Mouse (Mus musculus): Measurements from ENCODE around the gene Itfg2. TPM values are rescaled to one million over a fixed set of nuclear protein-coding genes. Genes with fewer than 3 reads are reported as not detected.

Gene Itfg2
- polyA plus RNA-seq, 1 experiment from 2014 or later, result 43.0 TPM

DNA sequence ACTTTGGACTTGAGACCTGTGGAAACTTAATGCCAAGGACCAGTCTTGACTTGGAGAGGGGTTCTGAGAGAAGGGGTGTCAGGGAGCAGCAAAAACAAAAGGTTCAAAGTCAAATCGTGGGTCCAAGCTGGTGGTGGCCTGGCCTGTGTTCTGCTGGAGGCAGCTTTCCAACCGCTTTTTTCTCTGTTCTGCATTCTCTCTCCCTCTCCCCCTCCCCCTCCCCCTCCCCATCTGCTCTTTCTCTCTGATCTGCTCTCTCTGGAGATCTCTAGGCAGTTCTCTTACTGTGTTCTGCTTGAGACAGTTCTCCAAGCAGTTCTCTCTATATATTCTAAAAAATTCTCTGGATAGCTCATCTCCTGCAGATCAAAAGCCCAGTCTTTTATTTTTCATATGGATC, 35.6 kb upstream of the Itfg2 start:
- Histone ChIP-seq H3K4me2 (ENCODE audit: low read length) (no peak overlapping the region), H3K4me1 (replicated peaks; ENCODE audit: control insufficient read depth, insufficient read depth, low read length) (no peaks in the 10 kb centered on the region), H3K27me3 (replicated peaks; ENCODE audit: control insufficient read depth, insufficient read depth, low read length) (no peaks in the 10 kb centered on the region), H3K4me3 (replicated peaks; ENCODE audit: low read length) (no peak overlapping the region), H3K27ac (ENCODE audit: low read length) (no peak overlapping the region), H3K36me3 (ENCODE audit: control insufficient read depth, insufficient read depth) (no peaks in the 10 kb centered on the region), H3K9me3 (ENCODE audit: control insufficient read depth, low read length) (no peaks in the 10 kb centered on the region), H3K9ac (replicated peaks; ENCODE audit: low read depth, low read length) (no peak overlapping the region)
- 35% methylated on average over 2 of the region's 2 CpGs for WGBS
- no peak for ATAC-seq

DNA sequence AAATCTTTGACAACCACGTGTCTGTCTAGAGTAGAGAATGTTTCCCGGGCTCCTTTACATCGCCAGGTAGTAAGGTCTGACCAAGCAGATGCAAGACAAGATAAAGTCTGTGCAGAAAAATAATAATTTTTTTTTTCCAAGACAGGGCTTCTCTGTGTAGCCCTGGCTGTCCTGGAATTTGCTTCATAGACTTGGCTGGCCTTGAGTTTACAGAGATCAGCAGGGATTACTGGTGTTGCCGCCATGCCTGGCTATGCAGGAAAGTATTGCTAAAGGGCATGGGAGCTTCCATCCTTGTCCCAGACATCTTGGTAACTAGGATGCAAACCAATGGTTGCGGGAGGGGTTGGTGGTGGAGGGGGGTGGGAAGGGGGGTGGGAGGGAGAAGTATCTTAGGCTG, 32.5 kb upstream of the Itfg2 start:
- Histone ChIP-seq H3K4me1 (replicated peaks; ENCODE audit: control insufficient read depth, insufficient read depth, low read length) (no peaks in the 10 kb centered on the region), H3K27me3 (replicated peaks; ENCODE audit: control insufficient read depth, insufficient read depth, low read length) (no peaks in the 10 kb centered on the region), H3K36me3 (ENCODE audit: control insufficient read depth, insufficient read depth) (no peaks in the 10 kb centered on the region), H3K9me3 (ENCODE audit: control insufficient read depth, low read length) (no peaks in the 10 kb centered on the region), H3K9ac (replicated peaks; ENCODE audit: low read depth, low read length) (no peak overlapping the region), H3K4me2 (ENCODE audit: low read length) (no peak overlapping the region), H3K4me3 (replicated peaks; ENCODE audit: low read length) (no peak overlapping the region), H3K27ac (ENCODE audit: low read length) (no peak overlapping the region)
- 89% methylated on average over 5 of the region's 5 CpGs for WGBS
- no peak for ATAC-seq

DNA sequence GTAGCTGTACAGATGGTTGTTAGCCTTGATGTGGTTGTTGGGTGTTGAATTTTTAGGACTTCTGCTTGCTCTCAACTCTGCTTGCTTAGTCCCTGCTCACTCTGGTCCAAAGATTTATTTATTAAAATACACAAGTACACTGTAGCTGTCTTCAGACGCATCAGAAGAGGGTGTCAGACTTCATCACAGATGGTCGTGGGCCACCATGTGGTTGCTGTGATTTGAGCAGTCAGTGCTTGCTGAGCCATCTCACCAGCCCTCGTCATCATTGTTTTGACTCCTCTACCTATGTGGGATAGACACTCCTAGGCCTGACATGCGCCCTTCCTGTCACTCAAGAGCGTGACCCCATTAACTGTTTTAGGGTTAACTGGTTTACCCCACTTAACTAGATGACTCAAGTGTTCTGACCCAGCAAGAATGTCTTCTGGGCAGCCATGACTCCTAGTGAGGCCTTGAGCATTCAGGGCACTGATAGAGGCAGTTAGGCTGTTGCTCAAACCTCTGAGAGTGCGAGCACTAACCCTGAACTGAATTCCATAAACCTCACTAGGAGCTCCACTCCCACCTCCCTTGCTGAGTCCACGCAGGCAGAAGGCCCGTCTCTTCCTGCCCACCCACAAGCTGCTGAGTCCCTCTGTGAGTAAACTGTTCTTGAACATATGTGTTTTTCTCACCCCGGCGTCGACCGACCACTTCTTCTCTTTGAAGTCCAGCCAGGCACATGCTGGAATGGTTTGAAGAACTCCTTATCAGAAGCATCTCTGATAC, 31.3 kb upstream of the Itfg2 start:
- no peaks in the 10 kb centered on the region for H3K27me3 ChIP-seq (replicated peaks; ENCODE audit: control insufficient read depth, insufficient read depth, low read length)
- H3K4me1 ChIP-seq (replicated peaks; ENCODE audit: control insufficient read depth, insufficient read depth, low read length), result no peaks in the 10 kb centered on the region
- H3K4me3 ChIP-seq (replicated peaks; ENCODE audit: low read length), result no peak overlapping the region
- H3K36me3 ChIP-seq (ENCODE audit: control insufficient read depth, insufficient read depth), result no peaks in the 10 kb centered on the region
- H3K27ac ChIP-seq (ENCODE audit: low read length), result no peak overlapping the region
- 80% methylated on average over 12 of the region's 12 CpGs for WGBS
- H3K9me3 ChIP-seq (ENCODE audit: control insufficient read depth, low read length), result no peaks in the 10 kb centered on the region
- H3K4me2 ChIP-seq (ENCODE audit: low read length), result no peak overlapping the region
- no peak for ATAC-seq
- H3K9ac ChIP-seq (replicated peaks; ENCODE audit: low read depth, low read length), result no peak overlapping the region

DNA sequence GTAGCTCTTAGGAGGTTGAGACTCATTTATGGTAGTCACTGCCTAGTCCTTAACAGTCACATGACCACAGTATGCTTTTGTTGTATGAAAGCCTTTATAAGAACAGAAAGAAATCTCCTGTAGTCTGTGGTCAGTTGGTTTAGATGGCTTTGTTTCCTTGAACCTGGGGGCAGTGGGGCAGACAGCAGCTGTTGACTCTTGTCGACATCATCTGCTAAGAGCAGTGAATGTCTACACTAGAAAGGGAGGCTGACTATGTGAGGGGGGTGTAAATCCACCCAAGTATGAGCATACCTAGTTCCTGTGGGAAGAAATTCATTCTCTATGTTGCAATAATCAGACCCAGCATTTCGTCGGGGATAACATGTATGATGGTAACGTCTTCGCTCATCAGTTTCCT, 22.3 kb upstream of the Itfg2 start:
- Histone ChIP-seq H3K9me3 (ENCODE audit: control insufficient read depth, low read length) (no peaks in the 10 kb centered on the region), H3K36me3 (ENCODE audit: control insufficient read depth, insufficient read depth) (no peaks in the 10 kb centered on the region), H3K4me1 (replicated peaks; ENCODE audit: control insufficient read depth, insufficient read depth, low read length) (peaks cover 8% of the 10 kb centered on the region), H3K27ac (ENCODE audit: low read length) (no peak overlapping the region), H3K27me3 (replicated peaks; ENCODE audit: control insufficient read depth, insufficient read depth, low read length) (no peaks in the 10 kb centered on the region), H3K9ac (replicated peaks; ENCODE audit: low read depth, low read length) (no peak overlapping the region), H3K4me2 (ENCODE audit: low read length) (no peak overlapping the region), H3K4me3 (replicated peaks; ENCODE audit: low read length) (no peak overlapping the region)
- 98% methylated on average over 5 of the region's 5 CpGs for WGBS
- ATAC-seq, result no peak

DNA sequence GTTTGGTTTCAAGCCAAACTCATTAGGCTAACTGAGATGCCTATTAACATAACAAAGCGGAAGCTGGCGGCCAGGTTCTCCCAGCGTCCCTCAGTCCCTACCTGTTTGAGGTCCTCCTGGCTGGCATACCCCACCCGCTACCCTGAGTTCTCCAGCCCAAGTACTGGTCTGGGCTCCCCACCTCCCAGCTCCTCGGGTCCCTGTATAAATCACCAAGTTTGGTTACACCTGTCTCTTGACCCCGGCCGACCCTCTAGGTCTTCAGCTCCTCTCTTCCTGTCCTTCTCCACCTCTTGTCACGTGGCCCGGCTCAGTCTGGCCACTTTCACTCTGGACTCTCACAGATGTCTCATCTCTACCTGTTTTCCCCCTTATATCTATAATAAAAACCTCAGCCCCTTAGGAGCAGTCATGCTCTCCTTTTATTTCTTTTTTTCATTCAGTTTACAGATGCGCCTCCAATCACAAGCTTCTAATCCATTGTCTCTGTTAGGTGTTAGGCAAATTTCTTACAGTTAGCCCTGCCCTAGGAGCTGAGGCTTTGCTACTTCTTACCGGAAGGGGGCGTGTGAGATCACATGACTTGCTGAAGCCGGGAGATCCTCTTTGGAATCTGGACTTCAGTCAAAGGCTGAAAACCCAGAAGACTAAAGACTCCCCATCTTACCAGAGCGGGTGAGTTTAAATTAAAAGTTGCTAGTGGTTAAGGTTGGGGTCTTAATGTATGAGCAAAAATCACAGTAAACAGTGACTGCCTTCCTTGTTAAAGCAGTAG, 21.2 kb upstream of the Itfg2 start:
- Histone ChIP-seq H3K4me3 (replicated peaks; ENCODE audit: low read length) (no peak overlapping the region), H3K9ac (replicated peaks; ENCODE audit: low read depth, low read length) (no peak overlapping the region)

DNA sequence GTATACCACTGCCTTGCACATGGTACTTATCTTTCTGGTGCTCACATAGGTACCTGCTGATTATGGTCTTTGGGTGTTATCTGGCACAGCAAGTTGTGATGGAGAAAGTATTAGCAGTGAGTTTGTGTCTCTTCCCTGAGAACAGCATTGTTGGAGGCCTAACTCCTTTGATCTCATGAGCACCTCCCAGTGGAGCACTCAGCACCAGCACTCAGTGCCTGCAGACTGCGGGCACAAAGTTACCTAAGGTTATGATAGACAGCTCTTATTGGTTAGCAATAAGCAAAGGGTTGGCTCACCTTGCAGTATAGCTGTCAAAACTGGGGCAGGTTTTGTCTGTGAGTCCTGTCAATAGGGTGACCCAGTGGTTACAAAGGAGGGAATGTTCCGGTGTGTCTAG, 15.5 kb upstream of the Itfg2 start:
- 91% methylated on average over 2 of the region's 2 CpGs for WGBS
- no peak overlapping the region for H3K4me3 ChIP-seq (replicated peaks; ENCODE audit: low read length)
- ATAC-seq, result no peak

More for the DNA sequence above, 21.2 kb upstream of the Itfg2 start:
- Histone ChIP-seq H3K27ac (ENCODE audit: low read length) (no peak overlapping the region), H3K36me3 (ENCODE audit: control insufficient read depth, insufficient read depth) (no peaks in the 10 kb centered on the region), H3K27me3 (replicated peaks; ENCODE audit: control insufficient read depth, insufficient read depth, low read length) (no peaks in the 10 kb centered on the region), H3K9me3 (ENCODE audit: control insufficient read depth, low read length) (no peaks in the 10 kb centered on the region), H3K4me1 (replicated peaks; ENCODE audit: control insufficient read depth, insufficient read depth, low read length) (peaks cover 8% of the 10 kb centered on the region), H3K4me2 (ENCODE audit: low read length) (peak overlapping the region; percentile 37)
- peak; percentile 77 for ATAC-seq
- WGBS, result 9% methylated on average over 14 of the region's 14 CpGs

DNA sequence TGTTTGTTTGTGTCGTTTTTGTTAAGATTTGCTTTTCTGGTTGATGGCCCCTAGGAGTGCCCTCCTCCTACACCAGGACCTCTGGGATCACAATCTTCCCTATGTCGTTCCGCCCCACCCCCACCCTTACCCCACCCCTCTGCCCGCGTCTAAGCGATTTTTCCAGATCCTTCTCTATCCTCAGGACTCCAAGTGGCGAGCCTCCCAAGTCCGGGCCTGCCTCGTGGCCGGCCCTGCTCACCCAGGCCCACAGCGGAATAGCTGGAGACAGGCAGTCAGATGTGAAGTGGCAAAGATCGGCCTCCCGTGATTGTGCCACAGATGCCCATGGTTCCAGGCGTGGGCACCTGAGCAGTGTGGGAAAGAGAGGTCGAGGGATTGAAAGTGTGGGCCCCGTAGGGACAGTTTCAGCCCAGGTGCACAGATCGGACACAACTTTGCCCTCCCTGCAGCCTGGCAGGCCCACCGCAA, 14.2 kb upstream of the Itfg2 start:
- peaks cover 16% of the 10 kb centered on the region for H3K4me1 ChIP-seq (replicated peaks; ENCODE audit: control insufficient read depth, insufficient read depth, low read length)
- WGBS, result 30% methylated on average over 18 of the region's 18 CpGs
- H3K27ac ChIP-seq (ENCODE audit: low read length), result no peak overlapping the region
- ATAC-seq, result peak; percentile 45; the same call in 1 of the 2 replicates
- peak overlapping the region; percentile 66 for H3K4me2 ChIP-seq (ENCODE audit: low read length)
- no peaks in the 10 kb centered on the region for H3K9me3 ChIP-seq (ENCODE audit: control insufficient read depth, low read length)
- H3K36me3 ChIP-seq (ENCODE audit: control insufficient read depth, insufficient read depth), result peaks cover 18% of the 10 kb centered on the region
- no peaks in the 10 kb centered on the region for H3K27me3 ChIP-seq (replicated peaks; ENCODE audit: control insufficient read depth, insufficient read depth, low read length)
- peak overlapping the region; percentile 90 for H3K4me3 ChIP-seq (replicated peaks; ENCODE audit: low read length)
- H3K9ac ChIP-seq (replicated peaks; ENCODE audit: low read depth, low read length), result peak overlapping the region; percentile 40

More for the DNA sequence above, 15.5 kb upstream of the Itfg2 start:
- no peaks in the 10 kb centered on the region for H3K27me3 ChIP-seq (replicated peaks; ENCODE audit: control insufficient read depth, insufficient read depth, low read length)
- H3K4me1 ChIP-seq (replicated peaks; ENCODE audit: control insufficient read depth, insufficient read depth, low read length), result peaks cover 16% of the 10 kb centered on the region
- no peak overlapping the region for H3K4me2 ChIP-seq (ENCODE audit: low read length)
- H3K27ac ChIP-seq (ENCODE audit: low read length), result no peak overlapping the region
- H3K9ac ChIP-seq (replicated peaks; ENCODE audit: low read depth, low read length), result no peak overlapping the region
- H3K36me3 ChIP-seq (ENCODE audit: control insufficient read depth, insufficient read depth), result peaks cover 6% of the 10 kb centered on the region
- no peaks in the 10 kb centered on the region for H3K9me3 ChIP-seq (ENCODE audit: control insufficient read depth, low read length)

DNA sequence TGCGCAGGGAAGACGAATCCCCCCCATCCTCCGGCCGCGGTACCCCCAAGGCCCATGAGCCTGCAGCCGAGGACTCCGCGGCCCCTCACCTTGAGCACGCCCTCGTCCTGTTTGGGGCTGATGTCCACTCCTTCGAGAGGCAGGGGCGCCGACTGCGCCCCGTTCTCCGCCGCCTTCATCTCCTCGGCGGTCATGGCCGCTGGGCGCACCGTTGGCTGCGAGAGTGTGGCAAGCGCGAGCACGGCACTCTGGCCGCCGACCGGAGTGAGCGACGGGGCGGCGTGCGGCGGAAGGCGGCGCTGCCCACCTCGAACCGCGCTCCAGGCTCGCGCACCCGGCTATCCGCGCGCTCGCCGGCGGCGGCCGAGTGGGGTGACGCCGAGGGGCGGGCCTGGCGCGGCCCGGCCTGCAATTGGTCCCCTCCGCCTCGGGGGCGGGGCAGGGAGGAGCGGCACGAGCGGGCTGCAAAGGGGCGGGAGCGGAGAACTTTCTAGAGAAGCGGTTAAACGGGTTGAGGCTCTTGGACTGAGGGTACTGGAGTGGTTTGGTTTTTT, 13.7 kb upstream of the Itfg2 start, which contains the start of gene Fkbp4:
Fkbp4 (minus strand) TSS at position 361 of the 554 bp plus-strand sequence.
- H3K27ac ChIP-seq (ENCODE audit: low read length), result peak within 1 kb of the TSS; percentile 90
- ATAC-seq, result peak; percentile 94
- H3K36me3 ChIP-seq (ENCODE audit: control insufficient read depth, insufficient read depth), result peaks cover 21% of the 10 kb centered on the region
- H3K9ac ChIP-seq (replicated peaks; ENCODE audit: low read depth, low read length), result peak within 1 kb of the TSS; percentile 94
- no peaks in the 10 kb centered on the region for H3K27me3 ChIP-seq (replicated peaks; ENCODE audit: control insufficient read depth, insufficient read depth, low read length)
- H3K9me3 ChIP-seq (ENCODE audit: control insufficient read depth, low read length), result no peaks in the 10 kb centered on the region
- H3K4me1 ChIP-seq (replicated peaks; ENCODE audit: control insufficient read depth, insufficient read depth, low read length), result peaks cover 16% of the 10 kb centered on the region
- under 1% methylated on average over 64 of the region's 67 CpGs for WGBS
- peak within 1 kb of the TSS; percentile 66 for H3K4me2 ChIP-seq (ENCODE audit: low read length)
- H3K4me3 ChIP-seq (replicated peaks; ENCODE audit: low read length), result peak within 1 kb of the TSS; percentile 90

DNA sequence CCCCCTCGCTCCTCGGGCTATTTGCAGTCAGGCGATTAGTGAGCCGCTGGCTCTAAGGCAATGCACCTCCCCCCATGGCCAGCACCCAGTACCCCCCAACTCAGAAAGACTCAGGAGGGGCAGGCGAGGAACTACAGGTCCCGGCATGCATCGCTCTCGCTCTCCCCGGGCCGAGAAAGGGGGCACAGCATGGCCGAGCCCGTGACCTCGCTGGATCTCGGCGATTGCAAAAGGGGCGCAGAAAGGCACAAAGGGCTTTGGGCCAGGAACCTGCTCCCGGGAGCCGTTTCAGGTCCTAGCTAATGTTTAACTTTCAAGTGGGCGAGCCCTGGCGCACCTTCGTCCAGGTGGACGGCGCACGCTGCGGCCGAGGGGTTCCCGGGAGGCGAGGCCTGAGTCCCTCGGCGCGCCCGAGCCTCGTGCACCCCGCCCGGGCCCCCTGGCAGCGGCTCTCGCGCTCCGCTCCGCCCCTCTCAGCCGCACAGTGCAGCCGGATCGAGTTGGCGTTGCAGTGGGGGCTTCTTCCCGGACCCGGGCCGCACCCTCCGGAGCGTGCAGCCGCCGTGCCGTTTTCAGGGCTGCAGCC, 13.1 kb upstream of the Itfg2 start:
- H3K36me3 ChIP-seq (ENCODE audit: control insufficient read depth, insufficient read depth), result peaks cover 26% of the 10 kb centered on the region
- H3K9me3 ChIP-seq (ENCODE audit: control insufficient read depth, low read length), result no peaks in the 10 kb centered on the region
- peaks cover 16% of the 10 kb centered on the region for H3K4me1 ChIP-seq (replicated peaks; ENCODE audit: control insufficient read depth, insufficient read depth, low read length)
- WGBS, result under 1% methylated on average over 42 of the region's 52 CpGs
- peak overlapping the region; percentile 90 for H3K4me3 ChIP-seq (replicated peaks; ENCODE audit: low read length)
- peak; percentile 76 for ATAC-seq
- peak overlapping the region; percentile 94 for H3K9ac ChIP-seq (replicated peaks; ENCODE audit: low read depth, low read length)
- H3K27ac ChIP-seq (ENCODE audit: low read length), result peak overlapping the region; percentile 90
- H3K4me2 ChIP-seq (ENCODE audit: low read length), result peak overlapping the region; percentile 66
- no peaks in the 10 kb centered on the region for H3K27me3 ChIP-seq (replicated peaks; ENCODE audit: control insufficient read depth, insufficient read depth, low read length)

Data from forebrain, embryonic 16.5 days (tissue).